Mouse (Mus musculus) lung, adult 18-20 months (tissue): ENCODE results near the gene Tmem170.
A peak's percentile ranks its signal among the peaks of the same experiment; 100 is the strongest.

Experiments used
- DNase-seq, 2 experiments: peaks; one replicate each; pipeline ENCODE4 v3.0.0; 2022; ENCODE audit warnings: mixed read lengths in 2 of 2

The Tmem170 gene

GRCm38 (mm10) chr8:111876355-111876948, at the start of gene Tmem170:
Gene Tmem170 (minus strand): TSS chr8:111876750.
- DNase-seq = peak; percentile 97 to 98

GRCm38 (mm10) chr8:111924976-111925375, 48.4 kb upstream of the Tmem170 start:
- DNase-seq = no peak

GRCm38 (mm10) chr8:111923383-111923804, 46.8 kb upstream of the Tmem170 start:
- DNase-seq = peak; percentile 47 to 63

GRCm38 (mm10) chr8:111920971-111921370, 44.4 kb upstream of the Tmem170 start:
- DNase-seq = no peak

GRCm38 (mm10) chr8:111919663-111920062, 43.1 kb upstream of the Tmem170 start:
- no peak for DNase-seq

- DNase-seq = no peak
Measured at GRCm38 (mm10) chr8:111912860-111913432, 36.4 kb upstream of the Tmem170 start.

- DNase-seq = no peak
Measured at GRCm38 (mm10) chr8:111911572-111911971, 35.0 kb upstream of the Tmem170 start.

GRCm38 (mm10) chr8:111909621-111910450, 33.3 kb upstream of the Tmem170 start, which contains the start of gene Chst5:
Gene Chst5 (minus strand): TSS chr8:111910447.
- no peak for DNase-seq

GRCm38 (mm10) chr8:111905500-111906121, 29.1 kb upstream of the Tmem170 start:
- no peak for DNase-seq

GRCm38 (mm10) chr8:111902080-111902479, 25.5 kb upstream of the Tmem170 start:
- no peak for DNase-seq

GRCm38 (mm10) chr8:111898586-111898985, 22.0 kb upstream of the Tmem170 start:
- DNase-seq = no peak

GRCm38 (mm10) chr8:111894955-111895354, 18.4 kb upstream of the Tmem170 start:
- no peak for DNase-seq

GRCm38 (mm10) chr8:111892615-111893014, 16.1 kb upstream of the Tmem170 start:
- DNase-seq = no peak

- DNase-seq = no peak
Measured at GRCm38 (mm10) chr8:111891983-111892382, 15.4 kb upstream of the Tmem170 start.

- no peak for DNase-seq
Measured at GRCm38 (mm10) chr8:111890911-111891303, 14.4 kb upstream of the Tmem170 start.

- no peak for DNase-seq
Measured at GRCm38 (mm10) chr8:111889931-111890910, 13.7 kb upstream of the Tmem170 start.

GRCm38 (mm10) chr8:111888091-111888650, 11.6 kb upstream of the Tmem170 start:
- DNase-seq = no peak

- DNase-seq = no peak
Measured at GRCm38 (mm10) chr8:111887479-111887878, 10.9 kb upstream of the Tmem170 start.

- peak; percentile 22 to 53 for DNase-seq
Measured at GRCm38 (mm10) chr8:111883615-111884014, 7.1 kb upstream of the Tmem170 start.

GRCm38 (mm10) chr8:111881591-111881990, 5.0 kb upstream of the Tmem170 start:
- DNase-seq = peak; percentile 32 to 52

- DNase-seq = no peak
Measured at GRCm38 (mm10) chr8:111877711-111878110, 1.2 kb upstream of the Tmem170 start.

- peak in 1 of 2 experiments; percentile 32 for DNase-seq
Measured at GRCm38 (mm10) chr8:111875758-111876157, 792 bp downstream of the Tmem170 start.
